Mouse (Mus musculus): ENCODE data around the gene Ets1. TPM values are rescaled to one million over a fixed set of nuclear protein-coding genes. Genes with fewer than 3 reads are reported as not detected.

Ets1 gene
- polyA plus RNA-seq, 1 experiment from 2014 or later = 34.5 TPM

- Histone ChIP-seq H3K36me3 (replicated peaks; ENCODE audit: control insufficient read depth, insufficient read depth, low read depth, low read length) (no peaks in the 10 kb centered on the region), H3K27ac (replicated peaks; ENCODE audit: low read depth, low read length) (no peak overlapping the region), H3K9me3 (replicated peaks; ENCODE audit: control insufficient read depth, low read length) (no peaks in the 10 kb centered on the region), H3K9ac (replicated peaks; ENCODE audit: low read length) (no peak overlapping the region), H3K4me1 (ENCODE audit: control insufficient read depth, insufficient read depth, low read length) (0 out of 2 replicates have a peak, but pooled peaks cover 2% of the 10 kb centered on the region), H3K27me3 (ENCODE audit: control insufficient read depth, insufficient read depth, low read length) (no peaks in the 10 kb centered on the region), H3K4me3 (ENCODE audit: low read depth, low read length) (no peak overlapping the region), H3K4me2 (ENCODE audit: low read depth, low read length) (no peak overlapping the region)
- DNase-seq (ENCODE audit: low spot score) (peak; percentile 55), ATAC-seq (replicated peaks; ENCODE audit: insufficient number of reproducible peaks, low FRiP score, low TSS enrichment, low read depth) (no peak)
- 39% methylated on average over 6 of the region's 6 CpGs for WGBS
These were observed 155.7 kb downstream of the Ets1 start for GRCm38 (mm10) chr9:32791699-32792098.

- no peaks in the 10 kb centered on the region for H3K27me3 ChIP-seq (ENCODE audit: control insufficient read depth, insufficient read depth, low read length)
- ATAC-seq (replicated peaks; ENCODE audit: insufficient number of reproducible peaks, low FRiP score, low TSS enrichment, low read depth) (no peak), DNase-seq (ENCODE audit: low spot score) (no peak)
- no peaks in the 10 kb centered on the region for H3K9me3 ChIP-seq (replicated peaks; ENCODE audit: control insufficient read depth, low read length)
- H3K4me2 ChIP-seq (ENCODE audit: low read depth, low read length) = no peak overlapping the region
- no peak overlapping the region for H3K4me3 ChIP-seq (ENCODE audit: low read depth, low read length)
- H3K9ac ChIP-seq (replicated peaks; ENCODE audit: low read length) = no peak overlapping the region
- H3K27ac ChIP-seq (replicated peaks; ENCODE audit: low read depth, low read length) = no peak overlapping the region
- no peaks in the 10 kb centered on the region for H3K36me3 ChIP-seq (replicated peaks; ENCODE audit: control insufficient read depth, insufficient read depth, low read depth, low read length)
- H3K4me1 ChIP-seq (ENCODE audit: control insufficient read depth, insufficient read depth, low read length) = no peaks in the 10 kb centered on the region
- 78% methylated on average over 1 of the region's 1 CpGs for WGBS
These were observed 162.2 kb downstream of the Ets1 start for GRCm38 (mm10) chr9:32798171-32798570.

GRCm38 (mm10) chr9:32806106-32806505 lies 170.1 kb downstream of the Ets1 start:
- H3K36me3 ChIP-seq (replicated peaks; ENCODE audit: control insufficient read depth, insufficient read depth, low read depth, low read length) = no peaks in the 10 kb centered on the region
- H3K4me1 ChIP-seq (ENCODE audit: control insufficient read depth, insufficient read depth, low read length) = no peaks in the 10 kb centered on the region
- WGBS = 80% methylated on average over 4 of the region's 4 CpGs
- no peak overlapping the region for H3K9ac ChIP-seq (replicated peaks; ENCODE audit: low read length)
- H3K4me2 ChIP-seq (ENCODE audit: low read depth, low read length) = no peak overlapping the region
- H3K9me3 ChIP-seq (replicated peaks; ENCODE audit: control insufficient read depth, low read length) = no peaks in the 10 kb centered on the region
- H3K27me3 ChIP-seq (ENCODE audit: control insufficient read depth, insufficient read depth, low read length) = no peaks in the 10 kb centered on the region
- ATAC-seq (replicated peaks; ENCODE audit: insufficient number of reproducible peaks, low FRiP score, low TSS enrichment, low read depth) = no peak
- H3K4me3 ChIP-seq (ENCODE audit: low read depth, low read length) = no peak overlapping the region
- no peak overlapping the region for H3K27ac ChIP-seq (replicated peaks; ENCODE audit: low read depth, low read length)
- DNase-seq (ENCODE audit: low spot score) = no peak

Other genes starting within 250 kb of the Ets1 start
- gene Fli1, start 93.4 kb upstream of the Ets1 start, polyA plus RNA-seq (2014; fragmentation: Nextera tagmentation; extraction: Ambion mirVana) = 42.1 and 48.0 TPM in 2 replicates

Data from embryonic facial prominence, embryonic 11.5 days (tissue).